Mouse (Mus musculus): ENCODE results near the gene E130114P18Rik. TPM values are rescaled to one million over a fixed set of nuclear protein-coding genes. Genes with fewer than 3 reads are reported as not detected.
A peak's percentile ranks its signal among the peaks of the same experiment; 100 is the strongest.

The E130114P18Rik gene
- polyA plus RNA-seq (2012; rRNA removed) = 0.22 and 0.72 TPM in 2 replicates

GRCm38 (mm10) chr4:97777706-97778176 lies at the start of gene E130114P18Rik:
Gene E130114P18Rik, minus strand, starts transcription at chr4:97778078.
- DNase-seq (ENCODE audit: low spot score) = peak; percentile 54

GRCm38 (mm10) chr4:97827115-97827514 lies 49.2 kb upstream of the E130114P18Rik start:
- no peak for DNase-seq (ENCODE audit: low spot score)

- DNase-seq (ENCODE audit: low spot score) = no peak
Measured at GRCm38 (mm10) chr4:97825841-97826240, 48.0 kb upstream of the E130114P18Rik start.

- DNase-seq (ENCODE audit: low spot score) = no peak
Measured at GRCm38 (mm10) chr4:97825432-97825831, 47.6 kb upstream of the E130114P18Rik start.

GRCm38 (mm10) chr4:97824451-97824850 lies 46.6 kb upstream of the E130114P18Rik start:
- DNase-seq (ENCODE audit: low spot score) = no peak

- DNase-seq (ENCODE audit: low spot score) = no peak
Measured at GRCm38 (mm10) chr4:97823512-97823911, 45.6 kb upstream of the E130114P18Rik start.

- DNase-seq (ENCODE audit: low spot score) = no peak
Measured at GRCm38 (mm10) chr4:97821556-97822251, 43.8 kb upstream of the E130114P18Rik start.

GRCm38 (mm10) chr4:97820474-97821259 lies 42.8 kb upstream of the E130114P18Rik start:
- no peak for DNase-seq (ENCODE audit: low spot score)

GRCm38 (mm10) chr4:97819101-97819500 lies 41.2 kb upstream of the E130114P18Rik start:
- no peak for DNase-seq (ENCODE audit: low spot score)

- no peak for DNase-seq (ENCODE audit: low spot score)
Measured at GRCm38 (mm10) chr4:97818498-97818897, 40.6 kb upstream of the E130114P18Rik start.

- DNase-seq (ENCODE audit: low spot score) = no peak
Measured at GRCm38 (mm10) chr4:97817741-97818140, 39.9 kb upstream of the E130114P18Rik start.

GRCm38 (mm10) chr4:97816753-97817152 lies 38.9 kb upstream of the E130114P18Rik start:
- no peak for DNase-seq (ENCODE audit: low spot score)

- DNase-seq (ENCODE audit: low spot score) = no peak
Measured at GRCm38 (mm10) chr4:97816001-97816400, 38.1 kb upstream of the E130114P18Rik start.

GRCm38 (mm10) chr4:97814515-97814914 lies 36.6 kb upstream of the E130114P18Rik start:
- DNase-seq (ENCODE audit: low spot score) = no peak

GRCm38 (mm10) chr4:97813996-97814395 lies 36.1 kb upstream of the E130114P18Rik start:
- DNase-seq (ENCODE audit: low spot score) = no peak

- DNase-seq (ENCODE audit: low spot score) = no peak
Measured at GRCm38 (mm10) chr4:97813035-97813434, 35.2 kb upstream of the E130114P18Rik start.

GRCm38 (mm10) chr4:97810348-97810939 lies 32.6 kb upstream of the E130114P18Rik start:
- no peak for DNase-seq (ENCODE audit: low spot score)

- DNase-seq (ENCODE audit: low spot score) = no peak
Measured at GRCm38 (mm10) chr4:97809582-97810295, 31.9 kb upstream of the E130114P18Rik start.

GRCm38 (mm10) chr4:97808885-97809284 lies 31.0 kb upstream of the E130114P18Rik start:
- no peak for DNase-seq (ENCODE audit: low spot score)

- no peak for DNase-seq (ENCODE audit: low spot score)
Measured at GRCm38 (mm10) chr4:97806924-97807323, 29.0 kb upstream of the E130114P18Rik start.

- DNase-seq (ENCODE audit: low spot score) = no peak
Measured at GRCm38 (mm10) chr4:97805896-97806808, 28.3 kb upstream of the E130114P18Rik start.

All from urinary bladder, adult 2 months (tissue).